Mouse (Mus musculus) ES-Bruce4 (cell line): ENCODE measurements around the gene Dnaja3.

Experiments
- CTCF ChIP-seq: IDR thresholded peaks from one replicate; pipeline ENCODE4 v1.8.1; 2011; ENCODE audit warnings: low read depth, low read length
- EP300 ChIP-seq: IDR thresholded peaks from 2 replicates; pipeline ENCODE4 v1.6.1; 2011; ENCODE audit warnings: low read depth, low read length; ENCODE audit not compliant: insufficient read depth
- POLR2A ChIP-seq: IDR thresholded peaks from one replicate; pipeline ENCODE4 v1.8.1; 2011; ENCODE audit warnings: low read length; ENCODE audit not compliant: insufficient read depth

GRCm38 (mm10) chr16:4607818-4608531, 31.8 kb upstream of the Dnaja3 start:
- TF ChIP-seq POLR2A (no peak), CTCF (peak; percentile 92), EP300 (no peak)
